Mouse (Mus musculus): ENCODE results near the gene Scaf11. TPM values are rescaled to one million over a fixed set of nuclear protein-coding genes. Genes with fewer than 3 reads are reported as not detected.
A peak's percentile ranks its signal among the peaks of the same experiment; 100 is the strongest.

Scaf11 gene
- total and polyA plus RNA-seq, 3 experiments, result 9.6 to 54.0 (median 45.9) TPM

DNA sequence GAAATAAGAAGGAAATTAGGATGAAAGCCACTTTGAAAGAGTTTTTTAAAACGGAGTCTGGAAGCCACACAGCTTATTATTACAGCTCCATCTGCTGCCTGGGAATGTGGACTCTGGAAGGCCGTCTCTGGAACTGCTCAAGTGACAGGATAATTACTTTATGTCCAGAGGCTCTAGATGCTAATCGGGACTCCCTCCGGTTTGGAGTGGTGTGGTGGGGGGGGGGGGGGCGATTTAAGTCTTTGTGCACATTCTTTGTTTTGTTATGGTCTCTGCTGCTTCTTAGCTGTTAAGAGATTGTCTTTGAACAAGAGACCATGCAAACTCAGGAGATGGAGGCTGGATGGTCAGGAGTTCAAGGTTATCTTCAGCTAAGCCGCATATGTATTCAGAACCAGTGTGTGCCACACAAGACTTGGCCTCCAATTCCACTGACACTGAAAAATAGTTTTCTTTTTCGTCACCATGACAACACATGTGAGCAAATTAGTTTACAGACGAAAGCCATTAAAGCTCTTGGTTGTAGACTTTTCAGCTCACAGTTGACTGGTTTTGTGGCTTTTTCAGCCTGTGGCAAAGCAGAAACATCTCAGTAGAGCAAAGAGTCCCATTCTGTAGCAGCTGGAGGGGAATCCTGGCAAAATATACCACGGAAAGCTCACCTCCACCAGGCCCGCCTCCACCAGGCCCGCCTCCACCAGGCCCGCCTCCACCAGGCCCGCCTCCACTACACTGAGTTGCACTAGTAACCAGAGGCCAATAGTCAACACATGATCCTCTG lies 31.4 kb upstream of the Scaf11 start:
- TF ChIP-seq EP300 (IDR thresholded peaks at IDR 0.05; ENCODE audit: insufficient read depth, low read depth, low read length) (no peak), CTCF (IDR thresholded peaks at IDR 0.05) (no peak), POLR2A (IDR thresholded peaks at IDR 0.05; ENCODE audit: insufficient read depth, low read depth, low read length) (no peak)
- 56% methylated on average over 13 of the region's 13 CpGs for WGBS
- Histone ChIP-seq H3K4me1 (ENCODE audit: control insufficient read depth, insufficient read depth, low read length) (no peaks in the 10 kb centered on the region), H3K36me3 (ENCODE audit: control insufficient read depth, insufficient read depth, low read length) (no peaks in the 10 kb centered on the region), H3K4me3 (no peak overlapping the region), H3K79me2 (replicated peaks; ENCODE audit: control insufficient read depth, insufficient read depth, low read length) (no peaks in the 10 kb centered on the region), H3K27me3 (ENCODE audit: control insufficient read depth, insufficient read depth, low read length) (no peaks in the 10 kb centered on the region), H3K27ac (no peak overlapping the region), H3K9ac (ENCODE audit: low read depth, low read length) (no peak overlapping the region)
- intact Hi-C loops (cut with DNase I), result no loop called here
- DNase-seq, result no peak

DNA sequence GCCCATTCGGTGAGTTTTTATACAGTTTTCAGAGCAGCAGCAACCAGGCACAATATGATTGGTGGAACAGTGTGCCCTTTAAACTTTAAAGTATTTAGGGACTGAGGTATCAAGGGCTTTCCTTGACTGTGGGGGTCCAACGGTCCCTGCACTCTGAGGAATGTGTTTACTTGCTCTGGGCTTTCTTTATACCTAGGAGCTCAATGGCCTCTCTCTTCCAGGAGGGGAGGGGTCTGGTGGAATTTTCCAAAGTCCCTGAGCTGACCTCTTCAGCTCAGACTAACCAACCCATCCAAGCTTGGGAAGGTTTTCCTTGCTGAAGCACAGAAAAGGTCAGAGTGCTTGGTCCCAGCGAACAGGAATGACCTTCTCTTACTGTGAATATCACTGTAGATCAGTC lies 30.8 kb upstream of the Scaf11 start:
- H3K79me2 ChIP-seq (replicated peaks; ENCODE audit: control insufficient read depth, insufficient read depth, low read length), result no peaks in the 10 kb centered on the region
- no peak for DNase-seq
- no peak overlapping the region for H3K27ac ChIP-seq
- no peaks in the 10 kb centered on the region for H3K36me3 ChIP-seq (ENCODE audit: control insufficient read depth, insufficient read depth, low read length)
- 53% methylated on average over 3 of the region's 3 CpGs for WGBS
- intact Hi-C loops (cut with DNase I), result no loop called here
- no peaks in the 10 kb centered on the region for H3K4me1 ChIP-seq (ENCODE audit: control insufficient read depth, insufficient read depth, low read length)
- no peak overlapping the region for H3K4me3 ChIP-seq
- no peaks in the 10 kb centered on the region for H3K27me3 ChIP-seq (ENCODE audit: control insufficient read depth, insufficient read depth, low read length)
- TF ChIP-seq POLR2A (IDR thresholded peaks at IDR 0.05; ENCODE audit: insufficient read depth, low read depth, low read length) (no peak), CTCF (IDR thresholded peaks at IDR 0.05) (no peak), EP300 (IDR thresholded peaks at IDR 0.05; ENCODE audit: insufficient read depth, low read depth, low read length) (no peak)
- no peak overlapping the region for H3K9ac ChIP-seq (ENCODE audit: low read depth, low read length)

DNA sequence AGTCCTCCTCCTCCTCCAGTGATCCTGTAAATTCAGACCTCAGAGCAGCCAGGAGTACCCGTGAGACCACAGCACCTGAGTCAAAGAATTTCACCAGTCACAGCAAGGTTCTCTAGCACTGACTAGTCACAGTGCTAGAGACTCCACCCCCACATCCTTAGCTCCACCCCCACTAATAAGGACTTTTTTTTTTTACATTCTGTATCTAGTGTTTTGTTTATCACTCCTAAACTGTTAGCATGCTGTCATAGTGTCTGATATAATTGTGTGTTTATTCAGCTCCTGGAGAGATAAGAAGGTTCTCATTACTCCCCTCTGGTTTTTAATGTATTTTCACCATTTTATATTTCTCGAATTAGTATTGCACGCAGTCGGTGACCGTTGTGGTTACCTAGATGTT lies 29.5 kb upstream of the Scaf11 start:
- 82% methylated on average over 5 of the region's 5 CpGs for WGBS
- DNase-seq, result no peak
- Histone ChIP-seq H3K79me2 (replicated peaks; ENCODE audit: control insufficient read depth, insufficient read depth, low read length) (no peaks in the 10 kb centered on the region), H3K9ac (ENCODE audit: low read depth, low read length) (no peak overlapping the region), H3K27me3 (ENCODE audit: control insufficient read depth, insufficient read depth, low read length) (no peaks in the 10 kb centered on the region), H3K4me3 (no peak overlapping the region), H3K4me1 (ENCODE audit: control insufficient read depth, insufficient read depth, low read length) (no peaks in the 10 kb centered on the region), H3K27ac (no peak overlapping the region), H3K36me3 (ENCODE audit: control insufficient read depth, insufficient read depth, low read length) (no peaks in the 10 kb centered on the region)
- intact Hi-C loops (cut with DNase I), result no loop called here
- no peak for TF ChIP-seq EP300 (IDR thresholded peaks at IDR 0.05; ENCODE audit: insufficient read depth, low read depth, low read length)
- no peak for TF ChIP-seq CTCF (IDR thresholded peaks at IDR 0.05)
- no peak for TF ChIP-seq POLR2A (IDR thresholded peaks at IDR 0.05; ENCODE audit: insufficient read depth, low read depth, low read length)

DNA sequence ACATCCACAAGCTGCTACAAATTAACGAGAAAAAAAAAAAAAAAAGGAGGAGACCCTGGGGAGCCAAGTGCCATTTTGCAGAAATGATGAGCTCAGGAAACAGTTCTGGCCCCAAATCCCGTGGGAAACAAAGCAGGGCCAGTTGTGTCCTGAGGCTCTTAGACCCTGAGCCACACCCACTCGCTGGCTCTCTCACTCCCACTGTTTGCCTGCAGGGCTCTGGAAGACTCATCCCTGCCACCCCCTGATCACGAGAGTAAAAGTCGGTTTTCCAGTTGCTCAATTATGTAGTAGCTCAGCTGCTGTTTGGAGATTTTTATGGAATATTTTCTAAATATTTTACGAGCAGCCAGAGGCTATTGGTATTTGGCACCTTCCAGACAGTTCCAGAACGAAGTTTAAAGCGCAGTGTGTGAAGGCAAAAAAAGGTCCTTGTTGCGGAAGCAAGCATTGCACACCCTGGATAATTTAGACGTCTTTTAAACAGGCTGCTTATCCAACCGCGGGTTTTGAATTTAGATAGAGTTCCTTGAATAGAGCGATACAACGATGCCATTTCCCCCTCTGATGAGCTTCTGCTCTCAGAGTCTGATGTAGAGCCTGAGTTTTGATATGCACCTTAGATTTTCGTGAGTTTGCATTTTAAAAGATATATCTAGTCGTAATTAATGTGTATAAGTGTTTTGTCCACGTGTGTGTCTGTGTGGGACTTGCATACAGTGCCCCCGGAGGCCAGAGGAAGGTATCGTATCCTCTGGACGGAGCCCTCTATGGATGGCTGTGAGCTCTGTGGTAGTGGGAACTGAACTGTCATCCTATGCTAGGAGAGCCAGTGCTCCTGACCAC lies 28.5 kb upstream of the Scaf11 start:
- Histone ChIP-seq H3K27me3 (ENCODE audit: control insufficient read depth, insufficient read depth, low read length) (no peaks in the 10 kb centered on the region), H3K4me3 (no peak overlapping the region; the same call in 1 of the 2 replicates), H3K9ac (ENCODE audit: low read depth, low read length) (no peak overlapping the region), H3K79me2 (replicated peaks; ENCODE audit: control insufficient read depth, insufficient read depth, low read length) (no peaks in the 10 kb centered on the region), H3K4me1 (ENCODE audit: control insufficient read depth, insufficient read depth, low read length) (no peaks in the 10 kb centered on the region), H3K36me3 (ENCODE audit: control insufficient read depth, insufficient read depth, low read length) (no peaks in the 10 kb centered on the region), H3K27ac (no peak overlapping the region)
- 25% methylated on average over 20 of the region's 20 CpGs for WGBS
- no peak for DNase-seq
- TF ChIP-seq CTCF (IDR thresholded peaks at IDR 0.05) (peak; percentile 65), POLR2A (IDR thresholded peaks at IDR 0.05; ENCODE audit: insufficient read depth, low read depth, low read length) (no peak)
- intact Hi-C loops (cut with DNase I), result no loop called here

DNA sequence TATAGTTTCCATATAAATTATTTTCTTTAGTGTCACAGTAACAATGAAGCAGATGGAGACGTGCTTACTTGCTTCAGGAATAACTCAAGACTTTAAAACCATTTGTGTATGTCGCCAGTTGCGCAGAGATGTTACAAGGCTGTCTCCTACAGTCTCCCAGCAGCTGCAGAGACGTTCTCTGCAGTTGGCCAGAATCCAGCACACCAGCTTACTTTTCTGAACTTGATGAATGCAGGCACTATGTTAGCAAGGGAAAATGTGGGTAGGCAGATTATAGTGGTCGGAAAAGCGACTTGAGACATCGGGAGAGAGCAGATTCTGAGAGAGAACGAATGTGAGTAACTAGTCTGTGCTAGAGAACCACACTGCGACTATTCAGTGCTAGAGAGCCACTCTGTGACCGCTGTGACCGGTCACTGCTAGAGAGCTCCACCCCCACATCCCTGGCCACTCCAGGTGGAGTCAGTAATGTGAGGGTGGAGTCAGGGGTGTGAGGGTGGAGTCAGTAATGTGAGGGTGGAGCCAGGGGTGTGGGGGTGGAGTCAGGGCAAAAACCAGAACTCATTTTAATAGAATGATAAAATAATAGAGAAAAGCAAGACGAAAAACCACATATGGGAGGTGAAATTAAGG lies 26.5 kb upstream of the Scaf11 start:
- no peaks in the 10 kb centered on the region for H3K79me2 ChIP-seq (replicated peaks; ENCODE audit: control insufficient read depth, insufficient read depth, low read length)
- no peak overlapping the region for H3K27ac ChIP-seq
- H3K4me3 ChIP-seq, result no peak overlapping the region
- no peak for DNase-seq
- no peaks in the 10 kb centered on the region for H3K4me1 ChIP-seq (ENCODE audit: control insufficient read depth, insufficient read depth, low read length)
- 64% methylated on average over 12 of the region's 12 CpGs for WGBS
- H3K36me3 ChIP-seq (ENCODE audit: control insufficient read depth, insufficient read depth, low read length), result no peaks in the 10 kb centered on the region
- H3K9ac ChIP-seq (ENCODE audit: low read depth, low read length), result no peak overlapping the region
- intact Hi-C loops (cut with DNase I), result no loop called here
- no peaks in the 10 kb centered on the region for H3K27me3 ChIP-seq (ENCODE audit: control insufficient read depth, insufficient read depth, low read length)
- TF ChIP-seq POLR2A (IDR thresholded peaks at IDR 0.05; ENCODE audit: insufficient read depth, low read depth, low read length) (no peak), EP300 (IDR thresholded peaks at IDR 0.05; ENCODE audit: insufficient read depth, low read depth, low read length) (no peak), CTCF (IDR thresholded peaks at IDR 0.05) (no peak)

Measured in heart, adult 2 months (tissue).